Mouse (Mus musculus): ENCODE measurements around the gene Mark4.

DNA sequence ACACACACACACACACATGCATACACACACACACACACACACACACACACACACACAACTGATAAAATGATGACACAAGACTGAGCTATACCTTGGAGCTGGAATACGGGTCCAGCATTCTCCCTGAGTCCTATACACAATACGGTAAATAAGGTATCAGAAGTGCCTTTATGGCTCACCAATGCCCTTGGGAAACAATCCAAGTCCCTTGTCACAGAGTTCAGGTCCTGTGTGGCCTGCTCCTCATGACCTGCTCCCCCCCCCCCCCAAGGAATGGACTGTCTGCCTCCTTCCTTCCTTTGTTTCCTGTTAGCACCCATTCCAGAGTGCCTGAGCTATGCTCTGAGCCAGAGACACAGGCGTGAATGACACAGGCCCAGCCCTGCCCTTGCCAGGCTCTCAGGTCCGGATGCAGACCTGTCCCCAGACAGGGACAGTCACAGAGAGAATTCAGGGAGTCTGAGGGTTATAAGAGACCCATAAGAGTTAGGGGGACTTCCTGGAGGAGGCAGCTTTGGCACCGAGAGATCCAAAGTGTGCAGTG lies 8.1 kb upstream of the Mark4 start:
- TF ChIP-seq POLR2A (IDR thresholded peaks at IDR 0.05; ENCODE audit: control insufficient read depth, extremely low read depth, insufficient read depth, low read length, poor library complexity) (no peak), CTCF (IDR thresholded peaks at IDR 0.05; ENCODE audit: borderline replicate concordance, control insufficient read depth, extremely low read depth, insufficient read depth, low read length, poor library complexity) (no peak)
